Mouse (Mus musculus) frontal cortex, postnatal 14 days (tissue): Measurements from ENCODE around the gene Med21.

Experiments used
- DNase-seq, 2 experiments: peaks; one replicate each; pipeline ENCODE4 v3.0.0; 2022; ENCODE audit warnings: low spot score in 2 of 2

The Med21 gene

DNA sequence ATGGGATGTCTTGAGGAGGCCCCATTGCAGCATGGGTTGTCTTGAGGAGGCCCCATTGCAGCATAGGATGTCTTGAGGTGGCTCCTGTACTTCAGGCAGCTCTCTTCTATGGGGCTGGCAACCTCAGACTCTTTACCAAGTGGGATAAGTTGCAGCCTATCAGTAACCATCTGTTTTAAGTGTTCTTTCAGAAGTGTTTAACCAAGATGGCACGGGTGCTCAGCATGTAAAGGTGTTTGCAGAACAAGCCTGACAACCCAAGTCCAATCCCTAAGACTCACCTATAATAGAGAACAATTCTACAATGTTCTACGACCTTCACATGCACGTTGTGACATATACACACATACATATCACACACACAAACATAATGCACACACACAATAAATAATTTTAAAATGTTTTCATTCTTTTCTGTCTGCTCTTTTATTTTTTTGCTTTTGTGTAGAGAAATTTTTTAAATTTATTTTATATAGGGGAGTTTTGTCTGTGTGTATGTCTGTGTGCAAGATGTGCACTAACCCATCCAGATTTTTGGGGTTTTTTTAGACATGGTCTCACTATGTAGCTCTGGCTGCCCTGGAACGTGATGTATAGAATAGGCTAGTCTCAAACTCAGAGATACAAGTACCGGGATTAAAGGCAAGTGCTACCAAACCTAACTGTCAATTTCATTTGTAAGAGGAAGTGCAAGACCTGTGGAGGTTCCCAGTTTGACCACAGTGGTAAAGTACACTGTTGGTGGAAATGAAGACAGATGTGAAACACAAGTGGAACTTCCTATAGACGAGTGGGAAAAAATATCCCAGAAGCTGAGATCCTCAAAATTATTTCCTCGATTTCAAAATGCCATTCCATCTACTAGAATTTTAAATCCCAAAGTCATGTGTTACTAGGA lies 2.0 kb upstream of the Med21 start:
- DNase-seq: no peak

GRCm38 (mm10) chr6:146640991-146641390 lies 1.4 kb upstream of the Med21 start:
- DNase-seq: no peak

- no peak for DNase-seq
These were observed 631 bp upstream of the Med21 start for GRCm38 (mm10) chr6:146641621-146642210.

DNA sequence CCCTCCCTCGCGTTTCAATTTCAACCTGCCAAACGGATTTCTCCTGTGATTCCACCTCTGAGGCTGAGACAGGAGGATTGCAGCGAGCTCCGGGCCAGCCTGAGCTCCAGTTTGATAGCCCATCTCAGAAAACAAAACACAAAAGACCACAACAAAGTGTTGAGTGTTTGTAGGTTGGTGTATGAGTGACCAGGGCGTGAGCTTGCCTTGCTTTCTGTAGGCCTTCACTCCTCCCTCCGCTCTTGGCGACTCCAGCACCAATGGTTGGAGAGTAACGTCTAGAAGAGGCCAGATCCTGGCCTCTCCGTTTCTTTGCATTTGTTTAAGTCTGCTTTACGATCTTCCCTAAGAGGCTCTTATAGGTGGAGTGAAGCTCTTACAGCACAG lies 830 bp downstream of the Med21 start:
- DNase-seq: no peak

DNA sequence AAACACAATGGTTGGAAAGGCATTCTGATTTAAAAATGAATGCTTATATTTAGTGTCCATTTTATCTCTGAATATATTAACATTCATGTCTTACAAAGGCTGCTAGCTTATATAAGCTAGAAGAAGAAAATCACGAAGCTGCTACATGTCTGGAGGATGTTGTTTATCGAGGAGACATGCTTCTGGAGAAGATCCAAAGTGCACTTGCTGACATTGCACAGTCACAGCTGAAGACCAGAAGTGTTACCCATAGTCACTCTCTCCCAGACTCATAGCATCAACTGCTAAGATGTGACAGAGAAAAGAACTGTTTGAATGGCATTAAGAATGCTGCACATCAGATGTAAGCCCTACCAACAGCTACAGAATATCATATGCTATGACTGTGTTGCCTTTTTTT lies 7.7 kb downstream of the Med21 start:
- no peak for DNase-seq

DNA sequence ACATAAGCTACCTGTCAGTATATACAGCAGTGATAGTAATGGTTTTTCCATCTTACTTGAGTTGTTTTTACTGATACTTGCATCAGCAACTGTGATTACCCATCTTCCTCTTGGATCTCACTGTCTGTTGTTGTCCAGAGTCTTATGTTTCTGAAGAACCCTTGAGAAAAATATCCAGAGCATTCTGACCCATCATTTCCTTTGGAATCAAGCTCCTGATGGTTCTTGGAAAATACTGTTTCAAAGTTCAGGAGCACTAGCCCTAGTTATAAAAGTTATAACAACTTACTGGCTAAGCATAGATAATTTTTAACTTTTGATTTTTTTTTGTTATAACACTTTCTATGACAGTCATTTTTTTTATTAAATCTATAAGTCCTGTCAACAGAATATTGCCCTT lies 9.1 kb downstream of the Med21 start:
- no peak for DNase-seq

DNA sequence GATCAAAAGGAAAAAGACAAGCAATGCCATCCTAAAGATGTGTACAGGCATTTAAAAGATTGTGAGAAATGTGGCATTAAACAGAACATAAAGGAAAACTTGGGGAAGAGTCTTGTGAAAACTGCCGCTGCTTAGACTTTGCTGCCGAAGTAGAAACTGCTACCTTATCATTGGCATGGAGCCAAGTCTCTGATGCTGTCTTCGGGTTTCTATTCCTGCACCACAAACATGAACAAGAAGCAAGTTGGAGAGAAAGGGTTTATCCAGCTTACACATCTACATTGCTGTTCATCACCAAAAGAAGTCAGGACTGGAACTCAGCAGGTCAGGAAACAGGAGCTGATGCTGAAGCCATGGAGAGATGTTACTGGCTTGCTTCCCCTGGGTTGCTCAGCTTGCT lies 10.8 kb downstream of the Med21 start:
- DNase-seq: no peak

DNA sequence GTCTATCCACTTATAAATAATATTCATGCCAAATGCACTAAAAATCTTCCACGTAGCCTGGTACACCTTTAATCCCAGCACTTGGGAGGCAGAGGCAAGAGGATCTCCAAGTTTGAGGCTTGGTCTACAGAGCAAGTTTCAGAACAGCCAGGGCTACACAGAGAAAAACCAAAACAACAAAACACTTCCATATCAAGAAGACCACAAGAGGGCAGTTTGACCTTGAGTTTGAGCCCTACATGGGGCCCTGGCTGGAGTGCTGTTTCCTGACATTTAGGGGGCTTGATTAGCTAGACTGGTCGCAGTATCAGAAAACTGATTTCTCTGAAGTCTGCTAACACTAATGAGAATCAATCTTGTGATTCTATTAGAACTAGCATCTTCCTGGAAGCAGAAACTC lies 18.2 kb downstream of the Med21 start:
- DNase-seq: no peak

- no peak for DNase-seq
These were observed 19.3 kb downstream of the Med21 start for GRCm38 (mm10) chr6:146661655-146662054.

DNA sequence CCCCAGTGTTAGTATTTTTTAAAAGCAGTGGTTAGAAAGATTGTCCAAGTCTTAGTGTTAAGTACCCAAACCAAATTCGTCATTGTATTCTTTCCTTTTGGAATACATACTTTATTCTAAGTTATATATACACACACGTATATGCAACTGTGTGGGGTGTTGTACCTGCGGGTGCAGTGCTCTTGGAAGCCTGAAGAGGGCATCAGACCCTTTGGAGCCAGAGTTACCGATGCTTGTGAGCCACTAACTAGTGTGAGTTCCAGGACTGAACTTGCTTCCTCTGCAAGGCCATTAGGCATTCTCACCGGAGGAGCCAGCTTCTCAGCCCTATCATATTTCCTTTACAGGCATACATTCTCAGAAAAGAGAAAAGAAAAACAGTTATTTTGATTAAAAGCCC lies 20.3 kb downstream of the Med21 start:
- peak in 1 of 2 experiments; percentile 27 for DNase-seq

DNA sequence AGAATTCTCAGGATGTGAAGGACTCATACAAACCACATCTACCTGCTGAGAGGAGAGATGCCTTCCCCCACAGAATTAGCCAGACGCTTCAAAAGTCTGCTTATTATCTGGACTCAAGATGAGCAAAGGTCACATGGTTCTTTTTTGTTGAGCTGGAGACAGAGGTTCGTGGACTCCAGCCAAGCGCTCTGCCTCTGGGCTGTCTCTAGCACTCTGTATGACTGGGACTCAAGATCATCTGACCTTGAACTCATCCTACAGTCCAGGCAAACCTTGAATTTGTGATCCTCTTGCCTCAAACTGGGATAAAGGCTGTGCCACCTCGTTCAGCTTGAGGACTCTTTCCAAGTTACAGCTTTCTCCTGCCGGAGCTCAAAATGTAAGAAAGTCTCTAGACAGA lies 21.8 kb downstream of the Med21 start:
- DNase-seq: no peak

DNA sequence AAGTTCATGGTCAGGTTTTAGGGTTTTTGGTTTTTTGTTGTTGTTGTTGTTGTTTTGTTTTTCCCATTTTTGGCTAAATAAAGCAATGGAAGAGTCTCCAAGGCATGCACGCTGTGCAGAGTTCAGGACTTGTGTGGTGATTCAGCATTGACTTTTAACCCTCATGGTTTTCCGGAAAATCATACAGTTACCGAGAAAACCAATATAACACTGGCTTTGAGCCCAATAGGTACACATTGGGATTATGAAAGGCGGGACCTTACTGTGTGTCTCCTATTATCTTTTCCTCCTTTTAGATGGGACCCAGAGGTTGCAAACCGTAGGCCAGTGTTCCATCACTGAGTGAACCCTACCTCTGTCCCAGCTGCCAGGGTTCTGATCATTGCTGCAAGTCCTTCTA lies 22.6 kb downstream of the Med21 start:
- DNase-seq: no peak

GRCm38 (mm10) chr6:146665408-146665807 lies 23.1 kb downstream of the Med21 start:
- no peak for DNase-seq

- no peak for DNase-seq
These were observed 24.5 kb downstream of the Med21 start for GRCm38 (mm10) chr6:146666811-146667210.

DNA sequence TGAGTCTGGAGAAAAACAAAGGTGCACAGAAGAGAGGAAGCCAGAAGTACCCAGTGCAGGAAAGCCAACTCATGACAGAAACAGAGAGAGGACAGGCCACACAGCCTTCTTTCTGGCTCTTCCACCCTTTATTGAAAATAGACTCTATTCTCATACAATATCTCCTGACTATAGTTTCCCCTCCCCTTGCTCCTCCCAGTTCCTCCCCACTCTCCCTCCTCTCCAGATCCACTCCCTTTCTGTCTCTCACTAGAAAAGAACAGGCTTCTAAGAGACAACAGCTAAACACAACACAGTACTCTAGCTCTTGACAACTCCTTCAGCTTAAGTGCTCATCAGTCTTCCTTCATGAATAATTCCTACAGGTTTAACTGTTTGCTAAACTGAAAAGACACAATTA lies 26.3 kb downstream of the Med21 start:
- no peak for DNase-seq

GRCm38 (mm10) chr6:146670956-146671855 lies 28.9 kb downstream of the Med21 start:
- DNase-seq: no peak

GRCm38 (mm10) chr6:146672106-146672505 lies 29.8 kb downstream of the Med21 start:
- DNase-seq: no peak

- DNase-seq: no peak
These were observed 31.3 kb downstream of the Med21 start for GRCm38 (mm10) chr6:146673696-146674095.

DNA sequence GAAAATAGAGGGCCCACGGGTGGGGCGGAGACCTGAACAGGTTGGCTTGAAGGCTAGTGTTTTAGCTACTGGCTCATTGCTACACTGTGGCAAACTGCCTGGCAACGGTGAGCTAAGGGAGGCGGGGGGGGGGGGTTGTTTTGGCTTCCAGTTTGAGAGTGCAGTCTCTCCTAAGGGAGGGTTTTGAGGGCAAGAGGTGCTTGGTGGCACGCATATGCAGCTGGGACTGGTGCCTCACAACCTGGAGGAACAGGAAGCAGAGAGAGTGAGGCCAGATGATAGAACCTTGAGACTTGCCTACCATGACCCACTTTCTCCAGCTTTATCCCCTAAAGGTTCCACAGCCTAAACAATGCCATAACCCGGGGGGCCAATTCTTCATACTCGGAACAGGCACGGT lies 32.1 kb downstream of the Med21 start:
- DNase-seq: no peak

- DNase-seq: no peak
These were observed 32.7 kb downstream of the Med21 start for GRCm38 (mm10) chr6:146674881-146675536.

GRCm38 (mm10) chr6:146676904-146677303 lies 34.6 kb downstream of the Med21 start:
- no peak for DNase-seq
